Mouse (Mus musculus): ENCODE data around the gene Gm281.
"Not testable (repeated sequence)": the region's sequence is repeated elsewhere in the genome, so short reads cannot be mapped to it uniquely, and the experiment has no call there.

Gene Gm281

DNA sequence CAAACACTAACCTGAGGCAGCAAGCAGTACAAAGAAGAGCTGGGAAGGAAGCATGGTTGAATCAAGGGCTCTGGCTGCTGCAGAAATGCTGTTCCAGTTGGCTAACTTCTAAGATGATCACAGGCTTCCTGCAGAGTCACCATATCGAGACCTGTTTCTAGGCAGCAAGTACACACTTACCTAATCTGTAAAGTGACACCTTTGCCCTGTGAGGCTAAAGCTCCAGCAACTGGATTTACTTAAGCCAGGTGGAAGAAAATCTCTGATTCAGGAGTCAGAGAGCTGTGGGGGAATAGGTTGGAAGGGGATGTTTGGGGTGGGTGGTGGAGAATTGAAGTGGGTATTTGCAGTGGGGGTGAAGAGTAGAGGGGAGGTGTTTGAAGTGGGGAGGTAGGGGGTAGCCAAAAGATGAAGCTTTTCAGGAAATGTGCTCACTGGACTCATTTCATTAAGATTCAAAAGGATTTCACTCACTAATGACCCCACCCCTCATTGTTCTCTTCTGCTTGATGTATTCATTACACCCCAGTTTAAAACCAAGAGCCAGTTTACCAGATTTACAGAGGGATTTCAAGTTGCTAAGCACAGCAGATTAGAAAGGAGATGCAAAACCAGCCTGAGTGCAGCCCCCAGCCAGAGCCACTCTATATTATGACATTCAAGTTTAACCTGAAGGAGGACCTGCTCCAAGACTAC is at the start of gene Gm281:
Gm281 (minus strand) TSS at position 92 of the 696 bp plus-strand sequence.
- DNase-seq (ENCODE audit: extremely low spot score, low read depth, low spot score): no peak

DNA sequence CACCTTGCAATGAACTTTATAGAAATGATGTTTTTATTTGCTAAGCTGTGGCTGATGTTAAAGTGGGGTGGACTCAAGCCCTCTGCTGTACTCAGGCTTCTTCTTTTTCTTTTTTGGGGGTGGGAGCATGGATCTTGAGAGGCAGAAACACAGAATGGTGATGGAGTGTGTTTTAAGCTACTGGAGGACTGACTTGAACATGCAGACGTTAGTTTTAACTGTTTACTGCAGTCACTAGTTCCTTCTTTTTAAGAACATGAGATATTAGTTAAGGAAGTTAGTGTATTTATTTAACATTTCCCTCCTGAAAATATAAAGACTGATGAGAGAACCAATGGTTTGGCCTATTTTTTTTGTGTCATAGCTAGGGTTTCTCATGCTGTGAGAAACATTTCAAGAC is 49.2 kb upstream of the Gm281 start:
- no peak for DNase-seq (ENCODE audit: extremely low spot score, low read depth, low spot score)

DNA sequence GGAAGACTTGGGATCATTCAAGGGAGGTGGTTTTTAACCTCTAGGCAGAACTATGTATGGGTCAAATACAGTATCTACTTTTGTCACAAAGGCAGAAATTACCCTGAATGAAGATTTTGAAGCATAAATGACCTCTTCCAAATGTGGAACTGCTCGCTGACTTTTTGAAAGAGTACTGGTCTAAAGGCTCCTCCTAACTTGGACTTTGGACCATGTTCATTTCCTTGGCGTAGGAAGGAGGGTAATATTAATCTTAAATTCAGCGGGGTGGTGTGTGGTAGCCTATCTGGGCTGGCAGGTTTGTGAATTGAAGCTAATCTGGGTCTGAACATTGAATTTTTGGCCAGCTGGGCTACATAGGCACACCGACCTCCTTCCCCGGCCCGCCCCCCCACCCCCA is 48.2 kb upstream of the Gm281 start:
- no peak for DNase-seq (ENCODE audit: extremely low spot score, low read depth, low spot score)

DNA sequence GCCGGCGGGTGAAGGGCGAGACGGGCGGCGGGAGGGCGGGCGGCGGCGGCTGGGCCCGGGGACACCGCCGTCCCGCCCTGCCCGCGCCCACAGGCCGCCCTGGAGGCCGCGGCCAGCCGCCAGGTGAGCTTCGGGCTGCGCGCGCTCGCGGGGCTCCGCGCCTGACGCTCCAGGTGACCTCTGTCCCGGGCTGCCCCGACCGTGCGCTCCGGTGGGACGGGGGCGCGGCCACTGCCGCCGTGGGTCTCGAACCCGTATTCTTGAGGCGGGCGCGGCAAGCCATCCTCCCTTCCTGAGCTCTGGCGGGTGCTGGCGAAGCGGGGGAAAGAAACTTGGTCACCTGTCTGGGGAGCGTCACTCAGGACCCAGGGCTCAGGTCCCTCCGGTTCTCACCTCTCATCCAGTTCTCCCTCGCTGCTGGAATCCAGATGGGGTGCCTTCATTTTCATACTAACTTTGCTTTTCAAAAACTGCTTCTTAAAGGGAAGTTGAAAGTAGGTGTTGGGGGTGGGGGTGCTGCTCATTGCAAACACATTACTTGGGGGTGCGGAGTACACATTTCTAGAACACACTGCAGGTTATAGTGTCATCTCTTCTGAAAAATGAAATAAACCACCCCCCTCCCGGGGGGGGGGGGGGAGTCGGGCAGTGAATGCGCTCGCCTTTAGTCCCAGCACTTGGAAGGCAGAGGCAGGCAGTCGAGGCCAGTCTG is 47.3 kb upstream of the Gm281 start, which contains the start of the genes Atxn7 and Thoc7:
Atxn7 (plus strand) TSS at position 40 of the 712 bp plus-strand sequence.
Thoc7 (minus strand) TSS at position 452 of the 712 bp plus-strand sequence.
- DNase-seq (ENCODE audit: extremely low spot score, low read depth, low spot score): no peak

DNA sequence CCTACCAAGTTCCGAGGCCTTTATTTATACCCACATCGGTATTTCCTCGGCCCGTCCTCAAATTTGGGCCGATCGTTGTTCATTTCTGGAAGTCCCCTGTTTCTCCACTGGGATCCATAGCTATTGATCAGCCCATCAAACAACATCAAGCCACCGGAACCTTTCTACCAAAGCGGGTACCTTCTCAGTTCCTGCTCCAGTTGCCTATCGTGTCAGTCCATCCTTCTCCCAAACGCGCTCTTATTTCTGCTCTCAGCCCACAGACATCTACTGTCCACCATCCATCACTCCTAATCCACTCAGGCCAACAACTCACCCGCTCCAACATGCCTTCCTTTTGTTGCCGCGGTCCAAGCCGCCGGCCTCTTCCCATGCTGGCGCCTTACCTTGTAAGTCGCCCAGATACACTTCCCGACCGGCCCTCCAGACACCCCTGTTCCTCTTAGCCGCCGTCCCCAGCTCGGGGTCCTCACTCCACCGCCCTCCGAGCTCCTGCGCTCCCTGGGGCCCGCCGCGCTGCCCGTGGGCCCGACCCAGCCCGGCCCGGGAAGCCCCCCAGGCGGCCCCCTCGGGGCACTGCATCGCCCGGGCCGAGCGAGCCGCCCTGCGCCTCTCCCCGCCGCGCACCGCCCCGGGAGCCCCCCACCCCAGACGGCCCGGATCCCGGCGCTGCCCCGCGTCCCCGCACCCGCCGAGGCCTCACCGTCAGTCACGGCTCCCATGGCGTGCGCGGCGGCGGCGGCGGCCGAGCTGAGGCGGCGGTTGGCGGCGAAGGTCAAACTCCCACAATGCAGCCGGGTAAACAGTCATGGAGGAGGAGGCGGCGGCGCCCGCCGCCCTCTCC is 46.4 kb upstream of the Gm281 start:
- DNase-seq (ENCODE audit: extremely low spot score, low read depth, low spot score): no peak

DNA sequence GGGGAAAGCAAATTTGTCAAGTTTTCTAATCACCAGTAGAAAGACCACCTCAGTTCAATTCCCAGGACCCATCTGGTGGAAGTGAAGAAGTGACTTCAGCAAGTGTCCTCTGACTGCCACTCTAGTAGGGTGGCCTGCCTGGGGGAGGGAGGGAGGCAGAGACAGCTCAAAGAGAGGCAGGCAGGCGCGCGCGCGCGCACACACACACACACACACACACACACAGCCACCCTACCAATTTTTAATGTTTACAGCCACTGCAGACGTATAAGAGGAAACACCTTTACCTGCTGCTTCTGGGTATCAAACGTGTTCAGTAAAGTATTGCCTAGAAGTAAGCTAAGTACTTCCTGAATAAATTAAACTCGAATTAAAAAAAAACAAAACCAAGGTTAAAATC is 45.8 kb upstream of the Gm281 start:
- DNase-seq (ENCODE audit: extremely low spot score, low read depth, low spot score): no peak

DNA sequence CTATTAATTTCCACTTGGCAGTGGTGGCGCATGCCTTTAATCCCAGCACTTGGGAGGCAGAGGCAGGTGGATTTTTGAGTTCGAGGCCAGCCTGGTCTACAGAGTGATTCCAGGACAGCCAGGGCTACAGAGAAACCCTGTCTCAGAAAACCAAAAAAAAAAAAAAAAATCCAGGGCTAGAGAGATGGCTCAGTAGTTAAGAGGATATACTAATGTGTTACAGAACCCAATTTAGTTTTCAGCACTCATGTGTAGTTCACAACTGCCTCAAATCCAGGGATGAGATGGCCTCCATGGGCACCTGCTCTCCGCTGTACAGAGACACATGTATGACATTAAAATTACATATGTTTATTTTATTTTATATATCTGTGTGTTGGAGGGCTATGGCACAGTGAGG is 37.9 kb upstream of the Gm281 start:
- DNase-seq (ENCODE audit: extremely low spot score, low read depth, low spot score): not testable (repeated sequence)

DNA sequence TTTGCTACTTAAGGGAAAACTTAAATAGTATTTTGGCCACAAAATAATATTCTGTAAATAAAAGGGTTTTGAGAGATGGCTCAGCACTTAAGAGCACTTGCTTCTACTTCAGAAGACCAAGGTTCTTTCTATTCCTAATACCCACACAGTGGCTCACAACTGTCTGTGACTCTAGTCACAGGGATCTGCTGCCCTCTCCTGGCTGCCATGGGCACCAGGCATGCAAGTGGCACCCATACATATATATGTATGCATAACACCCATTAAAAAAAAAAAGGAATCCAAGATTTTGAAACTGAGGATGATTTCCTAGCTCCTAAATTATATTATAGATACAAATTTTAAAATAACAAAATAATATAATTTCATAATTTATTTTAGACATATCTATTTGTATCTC is 36.1 kb upstream of the Gm281 start:
- no peak for DNase-seq (ENCODE audit: extremely low spot score, low read depth, low spot score)

DNA sequence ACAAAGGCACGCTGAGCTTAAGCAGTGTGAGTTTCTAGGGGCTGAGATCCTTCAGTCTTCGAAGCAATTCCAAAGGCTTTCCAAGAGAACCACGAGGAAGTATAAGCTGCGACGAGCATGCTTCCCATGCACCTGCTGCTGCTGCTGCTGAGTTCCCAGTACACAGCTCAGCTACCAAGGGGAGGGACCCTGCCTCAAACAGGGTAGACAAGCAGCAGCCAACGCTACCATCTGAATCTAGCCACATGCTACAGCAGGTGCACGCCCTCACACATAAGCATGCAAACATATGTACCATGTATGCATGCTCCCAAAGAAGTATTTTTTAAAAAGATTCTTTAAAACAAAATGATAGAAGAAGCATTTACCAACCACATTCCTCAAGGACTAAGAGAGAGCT is 34.1 kb upstream of the Gm281 start:
- no peak for DNase-seq (ENCODE audit: extremely low spot score, low read depth, low spot score)

DNA sequence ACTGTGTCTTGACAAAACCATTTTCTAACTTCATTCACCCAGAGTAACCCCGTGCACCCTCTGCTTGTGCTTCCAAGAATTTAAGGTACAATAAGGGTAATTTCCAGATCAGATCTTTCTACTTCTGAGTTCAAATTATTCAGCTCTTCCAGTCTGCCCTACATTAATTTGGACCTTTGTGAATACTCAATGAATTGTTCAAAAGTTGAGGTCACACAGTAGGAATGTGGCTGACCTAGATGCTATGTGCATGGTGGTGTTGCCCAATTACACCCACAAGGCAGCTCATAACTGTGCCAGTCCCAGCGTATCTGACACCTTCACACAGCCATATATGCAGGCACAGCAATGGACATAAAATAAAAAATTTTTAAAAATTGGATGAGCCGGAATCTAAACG is 30.4 kb upstream of the Gm281 start:
- no peak for DNase-seq (ENCODE audit: extremely low spot score, low read depth, low spot score)

DNA sequence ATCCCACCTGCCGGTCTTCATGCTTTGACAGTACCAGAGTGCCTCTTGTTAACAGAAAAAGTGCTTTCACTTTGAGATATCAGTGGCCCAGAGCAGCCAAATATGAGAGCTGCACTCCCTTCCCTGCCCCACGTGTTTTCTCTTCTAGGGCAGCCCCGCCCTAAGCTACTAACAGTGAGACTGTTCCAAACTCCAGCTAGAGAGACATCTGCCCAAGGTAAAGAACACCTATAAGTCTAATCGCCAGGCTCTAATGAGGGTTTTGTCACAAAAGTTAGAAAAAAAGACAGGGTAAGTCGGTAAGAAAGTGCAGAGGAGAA is 19.7 kb upstream of the Gm281 start:
- no peak for DNase-seq (ENCODE audit: extremely low spot score, low read depth, low spot score)

DNA sequence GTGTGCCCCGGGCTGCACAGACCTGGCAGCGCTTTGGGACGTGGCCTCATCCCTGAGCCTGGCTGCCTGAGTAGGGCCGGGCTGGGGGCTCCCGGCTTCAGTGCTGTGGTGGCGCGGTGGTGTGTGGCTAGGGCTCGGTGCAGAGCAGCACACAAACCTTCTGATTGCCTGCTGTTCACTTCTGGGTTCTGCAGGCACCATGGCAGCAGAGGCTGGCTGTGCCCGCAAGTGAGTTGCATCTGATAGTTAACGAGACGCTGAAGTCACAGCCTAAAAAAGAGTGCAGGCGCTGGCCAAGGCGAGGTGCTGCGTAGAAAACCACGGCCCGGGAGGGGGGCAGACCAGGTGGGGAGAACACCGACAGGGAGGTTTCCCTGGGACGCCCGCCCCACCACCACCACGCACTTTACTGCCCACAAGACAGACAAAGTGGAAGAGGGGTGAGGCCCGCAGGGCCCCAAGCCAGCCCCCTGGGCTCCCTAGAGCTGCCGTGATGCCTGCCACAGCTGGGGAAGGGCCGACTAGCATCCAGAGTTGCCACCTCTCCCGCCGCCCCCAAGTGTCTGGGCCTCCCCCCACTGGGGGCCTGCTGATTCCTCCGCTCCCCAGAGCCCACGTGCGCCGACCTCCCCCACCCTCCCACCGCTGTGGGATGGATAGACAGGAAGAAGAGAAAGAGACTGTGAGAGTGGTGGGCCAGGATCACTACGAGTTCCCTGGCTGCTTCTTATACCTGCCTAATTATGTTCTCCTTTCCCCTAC is 19.2 kb upstream of the Gm281 start:
- no peak for DNase-seq (ENCODE audit: extremely low spot score, low read depth, low spot score)

DNA sequence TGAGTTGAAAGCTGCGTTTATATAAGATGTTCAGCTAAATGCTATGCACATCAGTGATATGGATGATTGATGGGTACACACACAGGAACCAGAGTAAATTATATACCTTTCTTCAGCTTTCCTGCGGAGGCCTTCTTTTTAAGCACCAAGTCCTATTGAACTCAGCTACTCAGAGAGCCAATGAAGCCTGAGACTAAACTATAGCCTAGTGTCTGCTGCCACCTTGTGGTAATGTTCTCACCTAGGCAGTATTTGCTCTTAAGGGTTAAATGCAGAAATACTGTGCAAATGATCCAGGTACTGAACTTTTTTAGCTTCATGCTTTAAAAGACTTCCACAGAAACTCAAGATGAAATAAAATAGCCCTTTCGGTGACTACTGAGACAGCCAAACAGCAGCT is 3.4 kb upstream of the Gm281 start:
- DNase-seq (ENCODE audit: extremely low spot score, low read depth, low spot score): no peak

DNA sequence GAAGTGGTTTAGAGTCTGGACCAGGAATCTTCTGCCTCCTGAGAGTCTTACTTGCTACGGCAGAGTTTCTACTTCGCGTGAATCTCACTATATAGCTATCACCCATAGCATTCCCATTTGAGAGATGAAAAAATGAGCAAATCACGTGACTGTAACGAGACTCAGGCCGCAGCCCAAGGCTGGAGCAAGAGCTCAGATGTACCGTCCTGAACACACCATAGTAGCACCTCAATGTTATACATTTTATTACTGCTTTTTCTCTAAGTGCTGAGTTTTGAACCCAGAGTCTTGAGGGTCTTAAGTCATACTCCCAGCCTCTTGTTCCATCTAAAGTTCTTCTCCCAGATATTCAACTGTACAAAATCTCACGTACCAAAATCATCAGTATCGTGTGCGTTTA is 2.9 kb upstream of the Gm281 start:
- no peak for DNase-seq (ENCODE audit: extremely low spot score, low read depth, low spot score)

DNA sequence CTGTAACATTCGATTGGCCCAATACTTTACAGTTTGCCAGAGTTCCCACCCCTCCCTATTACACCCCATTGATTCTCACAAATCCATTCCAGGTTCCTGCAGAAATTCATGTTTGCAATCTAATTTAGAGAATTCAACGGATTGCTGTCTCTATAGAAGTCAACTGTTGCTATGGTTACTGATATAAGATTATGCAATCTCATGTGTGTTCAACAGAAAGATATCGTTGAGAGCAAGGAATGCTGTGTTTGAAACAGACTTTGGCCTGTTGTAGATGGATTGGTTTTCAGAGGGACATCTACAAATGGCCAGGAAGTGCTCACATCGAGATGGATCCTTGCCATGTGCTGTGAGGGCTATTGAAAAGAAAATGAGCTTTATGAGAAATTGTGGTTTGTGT is 929 bp upstream of the Gm281 start:
- no peak for DNase-seq (ENCODE audit: extremely low spot score, low read depth, low spot score)

DNA sequence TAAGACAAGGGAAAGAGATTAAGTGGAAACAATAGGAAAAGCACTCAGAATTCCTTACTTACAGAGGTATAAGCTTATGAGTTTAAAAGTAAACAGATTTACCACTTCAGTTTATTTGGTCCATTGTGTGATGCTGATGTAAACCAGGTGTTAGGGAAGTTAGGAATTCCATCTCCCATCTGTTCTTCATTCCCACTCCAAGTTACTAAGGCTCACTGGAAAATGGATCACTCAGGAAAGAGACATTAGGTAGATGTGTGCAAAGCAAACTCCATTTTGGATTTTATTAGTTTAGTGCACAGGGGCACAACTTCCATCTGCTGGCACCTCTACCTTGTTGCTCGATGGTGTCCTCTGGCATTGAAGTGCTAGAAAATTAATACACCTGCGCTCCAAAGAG is 4.1 kb downstream of the Gm281 start:
- no peak for DNase-seq (ENCODE audit: extremely low spot score, low read depth, low spot score)

DNA sequence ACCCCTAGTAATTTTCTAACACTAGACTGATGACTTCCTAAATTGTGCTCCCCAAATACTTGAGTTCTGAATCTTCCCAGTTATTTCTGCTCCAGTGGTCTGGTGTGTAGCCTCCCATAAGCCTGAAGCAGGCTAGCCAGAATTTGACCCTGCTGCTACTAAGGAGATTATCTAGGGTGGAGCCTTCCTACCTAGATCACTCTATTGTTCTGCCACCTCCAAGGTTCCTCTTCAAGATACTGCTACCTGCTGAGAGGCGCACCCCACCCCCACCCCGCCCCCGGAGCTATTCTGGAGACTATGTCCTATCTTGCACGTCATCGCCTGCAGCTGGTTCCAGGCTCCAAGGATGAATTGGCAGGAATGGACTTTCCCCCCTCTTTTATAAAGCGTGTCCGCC is 7.1 kb downstream of the Gm281 start:
- no peak for DNase-seq (ENCODE audit: extremely low spot score, low read depth, low spot score)

DNA sequence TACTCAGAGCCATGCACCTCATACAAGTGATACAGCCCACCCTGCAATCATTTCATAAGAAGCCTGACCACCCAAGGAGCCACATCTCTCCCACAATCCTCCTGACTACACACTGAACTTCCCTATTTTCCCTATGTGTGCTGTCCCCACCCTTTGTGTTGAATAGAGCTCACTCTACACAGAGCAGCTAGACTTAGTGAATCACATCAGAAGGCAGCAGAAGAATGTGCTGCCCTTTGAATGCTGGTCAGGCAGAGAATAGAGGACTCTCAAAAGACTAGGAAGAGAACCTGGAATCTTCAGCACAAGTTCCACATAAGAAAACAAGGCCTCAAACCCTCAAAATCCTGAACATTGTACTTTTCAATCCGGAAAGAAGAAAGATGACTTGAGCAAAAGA is 7.8 kb downstream of the Gm281 start:
- no peak for DNase-seq (ENCODE audit: extremely low spot score, low read depth, low spot score)

DNA sequence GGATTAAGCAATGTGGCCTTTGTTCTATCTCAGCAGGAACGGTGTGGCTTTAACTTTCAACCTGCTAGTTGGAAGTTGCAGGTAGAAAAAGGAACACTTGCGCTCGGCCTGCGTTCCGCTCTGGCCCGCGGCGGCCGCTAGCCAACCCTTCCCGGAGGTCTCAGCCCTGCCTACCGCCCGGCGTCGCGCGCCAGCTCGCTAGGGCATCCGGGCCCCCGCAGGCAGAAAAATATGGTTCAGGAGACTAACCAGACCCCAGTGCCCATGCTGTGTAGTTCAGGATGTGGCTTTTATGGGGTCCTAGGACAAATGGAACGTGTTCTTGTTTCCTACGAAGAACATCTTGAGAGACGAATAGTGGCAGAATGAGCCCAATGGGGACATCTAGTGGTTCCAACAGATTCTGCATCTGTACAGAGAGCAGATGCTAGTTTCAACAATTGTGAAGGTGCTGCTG is 12.6 kb downstream of the Gm281 start:
- no peak for DNase-seq (ENCODE audit: extremely low spot score, low read depth, low spot score)

DNA sequence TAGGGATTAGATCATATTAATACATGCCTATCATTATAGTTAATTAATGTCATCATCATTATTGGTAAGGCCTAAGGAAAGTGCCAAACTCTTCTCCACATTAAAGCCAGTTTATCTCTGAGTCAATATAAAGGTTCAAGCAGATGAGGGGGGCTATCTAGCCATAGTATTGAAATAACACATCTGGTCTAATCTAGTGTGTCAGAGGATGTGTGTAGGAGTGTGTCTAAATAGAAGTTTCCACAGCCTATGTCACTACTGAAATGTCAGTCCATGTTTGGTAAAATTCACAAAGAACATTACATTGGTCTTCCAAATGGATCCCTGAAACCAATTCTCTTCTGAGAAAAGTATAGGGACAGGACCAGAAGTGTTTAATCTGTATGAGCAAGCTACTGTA is 19.1 kb downstream of the Gm281 start:
- no peak for DNase-seq (ENCODE audit: extremely low spot score, low read depth, low spot score)

DNA sequence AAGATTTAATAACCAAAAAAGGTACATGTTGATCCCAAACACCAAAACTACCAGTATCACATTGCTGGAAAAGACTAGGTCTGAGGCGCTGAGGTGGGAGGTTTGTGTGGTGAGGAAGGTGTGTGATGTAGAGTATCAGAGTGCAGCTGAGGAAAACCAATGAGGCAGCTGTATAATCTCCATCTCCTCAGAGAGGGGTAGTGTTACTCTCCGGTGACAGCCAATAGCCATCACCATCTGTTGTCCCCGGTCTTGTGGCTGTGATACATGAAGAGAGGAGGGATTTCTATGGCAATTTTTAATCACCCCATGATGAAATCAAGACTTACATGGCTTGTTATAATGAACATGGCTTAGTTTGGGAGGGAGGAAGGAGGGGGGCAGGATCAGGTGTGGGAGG is 20.5 kb downstream of the Gm281 start:
- no peak for DNase-seq (ENCODE audit: extremely low spot score, low read depth, low spot score)
